Mouse (Mus musculus): Measurements from ENCODE around the gene Rora. TPM values are rescaled to one million over a fixed set of nuclear protein-coding genes. Genes with fewer than 3 reads are reported as not detected.

Gene Rora
- polyA plus RNA-seq (2012; ENCODE audit: low replicate concordance), result 0.52 and 0.91 TPM in 2 replicates

GRCm38 (mm10) chr9:68653211-68654038 lies at the start of gene Rora:
Gene Rora, plus strand, starts transcription at chr9:68653786.

GRCm38 (mm10) chr9:69397760-69398452 lies 744.3 kb downstream of the Rora start, which contains the start of gene Ice2:
Gene Ice2, plus strand, starts transcription at chr9:69397906.

